8 mouse cellular contexts compared by ENCODE assay signal in the genomic region with DNA sequence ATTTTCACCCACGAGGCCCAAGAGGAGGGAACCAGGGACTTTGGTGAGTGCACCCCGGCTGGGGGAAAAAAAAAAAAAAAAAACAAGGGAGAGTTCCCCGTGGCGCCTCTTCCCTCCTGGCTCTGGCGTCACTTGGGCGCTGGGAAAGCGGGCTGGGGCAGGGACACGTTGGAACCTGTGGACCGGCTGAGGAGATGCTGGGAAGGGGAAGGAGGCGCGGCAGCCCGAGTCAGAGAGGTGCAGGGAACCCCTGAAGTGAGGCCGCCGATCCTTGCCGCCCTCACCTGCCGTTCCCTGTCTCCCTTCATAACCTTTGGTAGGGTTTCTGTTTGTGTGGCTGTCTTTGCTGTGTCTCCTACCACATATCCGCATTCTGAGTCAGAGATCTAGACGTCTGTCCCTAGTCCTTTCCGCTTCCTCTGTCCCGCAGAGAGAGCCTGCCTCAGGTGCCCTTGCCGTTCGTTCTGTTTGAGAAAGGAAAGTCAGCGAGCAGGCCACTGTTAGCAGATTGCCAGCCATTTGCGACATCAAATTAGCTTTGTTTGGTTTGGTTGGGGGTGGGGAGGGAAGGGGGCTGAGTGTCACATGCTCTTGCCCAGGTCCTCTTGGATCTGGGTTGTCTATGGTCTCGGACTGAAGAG. TPM values are rescaled to one million over a fixed set of nuclear protein-coding genes. Genes with fewer than 3 reads are reported as not detected.
DNase-seq lines count a peak whose midpoint lies in the region; ATAC-seq and TF ChIP-seq lines count a peak whose summit lies in the region.

A gene (minus strand): TSS at position 470 of the 641 bp plus-strand sequence.

- H3ac ChIP-seq in C2C12 (ENCODE audit: control insufficient read depth, insufficient read length, low read depth) = peak within 1 kb of the TSS; percentile 2

- peak within 1 kb of the TSS; percentile 60 for H3K4me2 ChIP-seq in forebrain, embryonic 16.5 days (ENCODE audit: low read length)
- H3K4me2 ChIP-seq in lung, embryonic 14.5 days = peak within 1 kb of the TSS; percentile 70
- H3K4me2 ChIP-seq in stomach, embryonic 15.5 days = peak within 1 kb of the TSS; percentile 66

- no peaks in the 10 kb centered on the region for H3K9me3 ChIP-seq in erythroblast, embryonic 14.5 days (ENCODE audit: control insufficient read depth, low read length)
- no peaks in the 10 kb centered on the region for H3K9me3 ChIP-seq in forebrain, embryonic 16.5 days (ENCODE audit: control insufficient read depth, low read length)
- no peaks in the 10 kb centered on the region for H3K9me3 ChIP-seq in lung, embryonic 14.5 days (ENCODE audit: low read depth, low read length)
- no peaks in the 10 kb centered on the region for H3K9me3 ChIP-seq in stomach, embryonic 15.5 days

- WGBS in forebrain, embryonic 16.5 days = 2% methylated on average over 22 of the region's 25 CpGs
- WGBS in lung, embryonic 14.5 days = 2% methylated on average over 25 of the region's 25 CpGs
- 3% methylated on average over 25 of the region's 25 CpGs for WGBS in stomach, embryonic 15.5 days

- no peak within 1 kb of the TSS for H3K27ac ChIP-seq in forebrain, embryonic 16.5 days (ENCODE audit: low read length)
- H3K27ac ChIP-seq in lung, embryonic 14.5 days (ENCODE audit: low read depth) = peak within 1 kb of the TSS; percentile 73
- H3K27ac ChIP-seq in stomach, embryonic 15.5 days = peak within 1 kb of the TSS; percentile 61

- no peak for DNase-seq in lung, embryonic 14.5 days
- no peak for DNase-seq in adrenal gland, adult 8-10 months
- no peak for DNase-seq in adipocyte (ENCODE audit: low spot score)

- H3K79me2 ChIP-seq in C2C12 (ENCODE audit: control insufficient read depth, insufficient read depth) = no peaks in the 10 kb centered on the region

- peak within 1 kb of the TSS; percentile 36; the same call in 1 of the 2 replicates for H3K9ac ChIP-seq in forebrain, embryonic 16.5 days (replicated peaks; ENCODE audit: low read depth, low read length)
- peak within 1 kb of the TSS; percentile 55 for H3K9ac ChIP-seq in lung, embryonic 14.5 days
- H3K9ac ChIP-seq in stomach, embryonic 15.5 days = peak within 1 kb of the TSS; percentile 20; the same call in 1 of the 2 replicates

- H3K36me3 ChIP-seq in erythroblast, embryonic 14.5 days (ENCODE audit: control insufficient read depth) = no peaks in the 10 kb centered on the region
- no peaks in the 10 kb centered on the region for H3K36me3 ChIP-seq in C2C12 (ENCODE audit: control insufficient read depth, insufficient read depth)
- no peaks in the 10 kb centered on the region for H3K36me3 ChIP-seq in forebrain, embryonic 16.5 days (ENCODE audit: control insufficient read depth, insufficient read depth)
- H3K36me3 ChIP-seq in lung, embryonic 14.5 days (ENCODE audit: insufficient read depth) = no peaks in the 10 kb centered on the region
- no peaks in the 10 kb centered on the region for H3K36me3 ChIP-seq in stomach, embryonic 15.5 days

- H3K27me3 ChIP-seq in erythroblast, embryonic 14.5 days (ENCODE audit: control insufficient read depth) = peaks cover 42% of the 10 kb centered on the region
- H3K27me3 ChIP-seq in C2C12 (ENCODE audit: control insufficient read depth, insufficient read depth, insufficient read length) = peaks cover 22% of the 10 kb centered on the region
- peaks cover 42% of the 10 kb centered on the region for H3K27me3 ChIP-seq in forebrain, embryonic 16.5 days (replicated peaks; ENCODE audit: control insufficient read depth, insufficient read depth, low read length)
- H3K27me3 ChIP-seq in lung, embryonic 14.5 days (ENCODE audit: insufficient read depth, low read length) = peaks cover 26% of the 10 kb centered on the region
- 0 out of 2 replicates have a peak, but pooled peaks cover 9% of the 10 kb centered on the region for H3K27me3 ChIP-seq in stomach, embryonic 15.5 days (replicated peaks)

- TF ChIP-seq CTCF in C2C12 (IDR thresholded peaks at IDR 0.05; ENCODE audit: control insufficient read depth, insufficient read depth, insufficient read length) = no peak
- TF ChIP-seq CTCF in lung, embryonic 14.5 days (IDR thresholded peaks at IDR 0.05; ENCODE audit: low read depth) = no peak

- H3K79me3 ChIP-seq in C2C12 (ENCODE audit: low read depth) = no peaks in the 10 kb centered on the region

- ATAC-seq in erythroblast, adult 5-6 weeks (replicated peaks; ENCODE audit: low FRiP score, poor library complexity, severe bottlenecking) = no peak
- no peak for ATAC-seq in forebrain, embryonic 16.5 days
- ATAC-seq in lung, embryonic 14.5 days (ENCODE audit: insufficient read depth) = no peak
- ATAC-seq in stomach, embryonic 15.5 days (ENCODE audit: insufficient read depth, low FRiP score, low read depth) = no peak

- no peaks in the 10 kb centered on the region; the same call in 1 of the 2 replicates for H3K4me1 ChIP-seq in erythroblast, embryonic 14.5 days (ENCODE audit: control insufficient read depth)
- peaks cover 15% of the 10 kb centered on the region for H3K4me1 ChIP-seq in forebrain, embryonic 16.5 days (replicated peaks; ENCODE audit: control insufficient read depth, insufficient read depth, low read length)
- 0 out of 2 replicates have a peak, but pooled peaks cover 8% of the 10 kb centered on the region for H3K4me1 ChIP-seq in lung, embryonic 14.5 days (ENCODE audit: insufficient read depth)
- peaks cover 19% of the 10 kb centered on the region; the same call in 1 of the 2 replicates for H3K4me1 ChIP-seq in stomach, embryonic 15.5 days

- peak within 1 kb of the TSS; percentile 40 for H3K4me3 ChIP-seq in erythroblast, embryonic 14.5 days (replicated peaks)
- peak within 1 kb of the TSS; percentile 11 for H3K4me3 ChIP-seq in C2C12 (ENCODE audit: insufficient read depth, poor library complexity, severe bottlenecking)
- peak within 1 kb of the TSS; percentile 38 for H3K4me3 ChIP-seq in forebrain, embryonic 16.5 days (replicated peaks; ENCODE audit: low read length)
- H3K4me3 ChIP-seq in lung, embryonic 14.5 days (ENCODE audit: low read depth, low read length) = peak within 1 kb of the TSS; percentile 46
- H3K4me3 ChIP-seq in stomach, embryonic 15.5 days (replicated peaks) = peak within 1 kb of the TSS; percentile 47

TF ChIP-seq in C2C12, 6 proteins besides CTCF, POLR2A, EP300 and RAD21:
- TF ChIP-seq MYOD1 (IDR thresholded peaks at IDR 0.05; ENCODE audit: control insufficient read depth, insufficient read length, low read depth) = no peak

RNA-seq across cellular contexts. Expression of the gene that starts here (rescaled TPM):
- not detected in 2 replicates for polyA plus RNA-seq in erythroblast, embryonic 14.5 days (2012)
- total RNA-seq in erythroblast, adult 5-6 weeks (2015; ENCODE audit: low replicate concordance) = not detected in 2 replicates
- not detected in 2 replicates for total RNA-seq in erythroblast, adult 5-6 weeks (2017; ENCODE audit: low replicate concordance)
- polyA plus RNA-seq in C2C12 (2012; fragmentation: generic; extraction: Trizol) = not detected
- 0.55 and 0.86 TPM in 2 replicates for polyA plus RNA-seq in forebrain, embryonic 16.5 days (2015; fragmentation: Nextera tagmentation; extraction: Ambion mirVana)
- polyA plus RNA-seq in lung, embryonic 14.5 days (2014; fragmentation: Nextera tagmentation; extraction: Ambion mirVana) = 0.13 TPM in 1 of 2 replicates, not detected in the other
- polyA plus RNA-seq in stomach, embryonic 15.5 days (2015; fragmentation: Nextera tagmentation; extraction: Ambion mirVana) = 0.12 and 0.37 TPM in 2 replicates
- under 1 TPM in 2 of 4 experiments, not detected in 2; 0.17 to 0.35 TPM for total RNA-seq in adrenal gland, adult 8-10 months (2022)
